Mouse (Mus musculus) limb, embryonic 11.5 days (tissue): ENCODE results near the gene Slc16a7. TPM values are rescaled to one million over a fixed set of nuclear protein-coding genes. Genes with fewer than 3 reads are reported as not detected.

Experiments used
- ATAC-seq: fragments of 200-750 bp; cut with Nextera tagmentation; 2 replicates; pipeline ENCODE4 v1.8.0; 2017; ENCODE audit warnings: low read depth; ENCODE audit not compliant: insufficient number of reproducible peaks, low FRiP score, low TSS enrichment
- DNase-seq: peaks from one replicate; pipeline ENCODE4 v3.0.0-alpha.2; 2015; ENCODE audit warnings: low spot score
- H3K27ac ChIP-seq: fragments of 300-500 bp; sonication (generic); replicated peaks from 2 replicates; pipeline ENCODE4 v1.5.1; 2014; ENCODE audit warnings: low read depth, mild to moderate bottlenecking, low read length
- H3K27me3 ChIP-seq: fragments of 300-500 bp; sonication (generic); 2 replicates; pipeline ENCODE4 v1.6.1; 2014; ENCODE audit warnings: mild to moderate bottlenecking, low read length, mixed read lengths; ENCODE audit not compliant: control insufficient read depth, insufficient read depth
- H3K36me3 ChIP-seq: fragments of 300-500 bp; sonication (generic); 2 replicates; pipeline ENCODE4 v1.6.1; 2014; ENCODE audit warnings: mild to moderate bottlenecking, low read length, moderate library complexity, mixed read lengths; ENCODE audit not compliant: control insufficient read depth, insufficient read depth
- H3K4me1 ChIP-seq: fragments of 300-500 bp; sonication (generic); 2 replicates; pipeline ENCODE4 v1.6.1; 2014; ENCODE audit warnings: low read length, mixed read lengths; ENCODE audit not compliant: control insufficient read depth, insufficient read depth
- H3K4me2 ChIP-seq: fragments of 300-500 bp; sonication (generic); 2 replicates; pipeline ENCODE4 v1.6.1; 2014; ENCODE audit warnings: low read depth, mild to moderate bottlenecking, moderate library complexity; ENCODE audit not compliant: severe bottlenecking
- H3K4me3 ChIP-seq: fragments of 300-500 bp; sonication (generic); 2 replicates; pipeline ENCODE4 v1.5.1; 2014; ENCODE audit warnings: low read depth, low read length
- H3K9ac ChIP-seq: fragments of 300-500 bp; sonication (generic); 2 replicates; pipeline ENCODE4 v1.6.1; 2014; ENCODE audit warnings: mild to moderate bottlenecking, low read length
- H3K9me3 ChIP-seq: fragments of 300-500 bp; sonication (generic); 2 replicates; pipeline ENCODE4 v1.6.1; 2016; ENCODE audit warnings: low read length; ENCODE audit not compliant: control insufficient read depth
- WGBS: fragments of 180-500 bp; shearing (Covaris S2); extraction: QIAGEN DNeasy Blood & Tissue Kit; methylation state at CpG from one replicate; pipeline ENCODE4 v1.1.7; 2014; 5-methylcytosine and 5-hydroxymethylcytosine counted together
- polyA plus RNA-seq: library from polyadenylated mRNA; unstranded; fragments of >200 nt; fragmentation: Nextera tagmentation; extraction: Ambion mirVana; gene quantifications from 2 replicates; pipeline ENCODE4 v1.2.1, GENCODE M21; 2014

Gene Slc16a7
- polyA plus RNA-seq, 1 experiment from 2014 or later: 4.3 TPM

- no peaks in the 10 kb centered on the region for H3K36me3 ChIP-seq
- DNase-seq: no peak
- H3K27ac ChIP-seq: no peak overlapping the region
- H3K27me3 ChIP-seq: no peaks in the 10 kb centered on the region
- H3K4me2 ChIP-seq: no peak overlapping the region
- no peak overlapping the region for H3K9ac ChIP-seq
- no peaks in the 10 kb centered on the region for H3K9me3 ChIP-seq
- WGBS: 95% methylated on average over 2 of the region's 2 CpGs
- no peak overlapping the region for H3K4me3 ChIP-seq
- H3K4me1 ChIP-seq: no peaks in the 10 kb centered on the region
- ATAC-seq: no peak
Observed at GRCm38 (mm10) chr10:125310855-125311254, 78.4 kb downstream of the Slc16a7 start.

GRCm38 (mm10) chr10:125298036-125298435 lies 91.2 kb downstream of the Slc16a7 start:
- H3K36me3 ChIP-seq: no peaks in the 10 kb centered on the region
- DNase-seq (no peak), ATAC-seq (no peak)
- no peaks in the 10 kb centered on the region for H3K9me3 ChIP-seq
- no peak overlapping the region for H3K27ac ChIP-seq
- no peak overlapping the region for H3K4me2 ChIP-seq
- H3K9ac ChIP-seq: no peak overlapping the region
- H3K27me3 ChIP-seq: no peaks in the 10 kb centered on the region
- no peak overlapping the region for H3K4me3 ChIP-seq
- H3K4me1 ChIP-seq: no peaks in the 10 kb centered on the region
- WGBS: 76% methylated on average over 6 of the region's 6 CpGs

- Histone ChIP-seq H3K27ac (no peak overlapping the region), H3K36me3 (no peaks in the 10 kb centered on the region), H3K27me3 (no peaks in the 10 kb centered on the region), H3K9me3 (no peaks in the 10 kb centered on the region), H3K4me1 (no peaks in the 10 kb centered on the region), H3K4me3 (no peak overlapping the region), H3K9ac (no peak overlapping the region), H3K4me2 (no peak overlapping the region)
- DNase-seq (no peak), ATAC-seq (no peak)
- WGBS: 88% methylated on average over 9 of the region's 9 CpGs
Observed at GRCm38 (mm10) chr10:125290320-125290719, 98.9 kb downstream of the Slc16a7 start.

DNA sequence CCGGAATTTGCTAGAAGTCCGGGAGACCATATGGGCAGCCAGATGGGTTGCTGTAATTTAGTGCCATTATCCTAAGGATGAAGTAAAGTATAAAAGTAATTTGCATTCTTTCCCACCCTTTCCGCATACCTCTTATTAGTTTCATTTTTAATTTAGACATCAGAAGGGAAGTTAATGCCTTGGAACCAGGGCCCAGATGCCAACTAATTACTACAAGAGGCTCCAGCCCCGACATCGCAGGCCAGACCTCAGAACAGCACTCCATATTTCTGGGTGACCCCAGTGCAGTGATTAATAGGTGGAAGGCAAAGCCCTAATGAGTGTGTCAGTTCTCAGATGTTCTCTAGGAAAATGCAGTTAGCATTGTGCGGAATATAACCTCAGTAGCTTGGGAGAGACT lies 100.7 kb downstream of the Slc16a7 start:
- ATAC-seq (0 out of 2 replicates have a peak, but pooled peaks have one; percentile 35), DNase-seq (no peak)
- Histone ChIP-seq H3K4me1 (no peaks in the 10 kb centered on the region), H3K27ac (no peak overlapping the region), H3K4me3 (no peak overlapping the region), H3K9me3 (no peaks in the 10 kb centered on the region), H3K27me3 (no peaks in the 10 kb centered on the region), H3K9ac (no peak overlapping the region), H3K4me2 (no peak overlapping the region), H3K36me3 (no peaks in the 10 kb centered on the region)
- 21% methylated on average over 6 of the region's 6 CpGs for WGBS

- Histone ChIP-seq H3K4me3 (no peak overlapping the region), H3K4me1 (no peaks in the 10 kb centered on the region), H3K27me3 (no peaks in the 10 kb centered on the region), H3K9me3 (no peaks in the 10 kb centered on the region), H3K4me2 (no peak overlapping the region), H3K36me3 (no peaks in the 10 kb centered on the region), H3K27ac (no peak overlapping the region), H3K9ac (no peak overlapping the region)
- WGBS: 82% methylated on average over 5 of the region's 5 CpGs
- DNase-seq: no peak
- ATAC-seq: no peak
Observed at GRCm38 (mm10) chr10:125285386-125285785, 103.9 kb downstream of the Slc16a7 start.

GRCm38 (mm10) chr10:125275149-125275848 lies 114.0 kb downstream of the Slc16a7 start:
- ATAC-seq: no peak
- H3K4me3 ChIP-seq: no peak overlapping the region
- H3K27me3 ChIP-seq: no peaks in the 10 kb centered on the region
- H3K27ac ChIP-seq: no peak overlapping the region
- H3K9me3 ChIP-seq: no peaks in the 10 kb centered on the region
- H3K4me1 ChIP-seq: no peaks in the 10 kb centered on the region
- WGBS: 91% methylated on average over 12 of the region's 12 CpGs
- H3K4me2 ChIP-seq: no peak overlapping the region
- no peak for DNase-seq
- H3K9ac ChIP-seq: no peak overlapping the region
- H3K36me3 ChIP-seq: no peaks in the 10 kb centered on the region

GRCm38 (mm10) chr10:125274519-125275148 lies 114.6 kb downstream of the Slc16a7 start:
- Histone ChIP-seq H3K4me2 (no peak overlapping the region), H3K27ac (no peak overlapping the region), H3K9ac (no peak overlapping the region), H3K36me3 (no peaks in the 10 kb centered on the region), H3K27me3 (no peaks in the 10 kb centered on the region), H3K4me1 (no peaks in the 10 kb centered on the region), H3K4me3 (no peak overlapping the region), H3K9me3 (no peaks in the 10 kb centered on the region)
- no peak for DNase-seq
- no peak for ATAC-seq
- WGBS: 81% methylated on average over 5 of the region's 5 CpGs

DNA sequence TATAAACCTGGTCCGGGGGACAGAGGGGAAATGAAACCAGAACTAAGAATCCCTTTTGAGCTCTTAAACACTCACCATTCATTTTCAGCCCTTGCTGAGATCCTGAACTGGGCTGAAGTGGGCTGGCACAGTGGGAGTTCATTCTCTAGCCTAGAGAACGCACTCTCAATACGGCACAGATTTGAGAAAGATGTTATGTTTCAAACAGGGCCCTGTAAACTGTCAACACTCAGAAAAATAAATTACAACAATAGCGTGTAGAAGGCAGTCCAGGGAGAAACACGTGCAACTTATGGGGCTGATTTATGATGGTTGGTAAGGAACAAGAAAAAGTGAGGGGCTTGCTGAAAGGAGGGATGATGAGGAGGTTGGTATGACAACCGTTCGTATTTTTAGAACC lies 115.5 kb downstream of the Slc16a7 start:
- peak; percentile 79; the same call in 1 of the 2 replicates for ATAC-seq
- DNase-seq: no peak
- no peak overlapping the region for H3K9ac ChIP-seq
- no peaks in the 10 kb centered on the region for H3K36me3 ChIP-seq
- no peaks in the 10 kb centered on the region for H3K9me3 ChIP-seq
- no peak overlapping the region for H3K4me2 ChIP-seq
- 32% methylated on average over 7 of the region's 7 CpGs for WGBS
- no peaks in the 10 kb centered on the region for H3K4me1 ChIP-seq
- H3K27me3 ChIP-seq: no peaks in the 10 kb centered on the region
- no peak overlapping the region for H3K4me3 ChIP-seq
- no peak overlapping the region for H3K27ac ChIP-seq
